In genomic region chr8:94532000-94532399, GRCm38 (mm10) we compare ENCODE assay signal across 8 mouse cellular contexts. TPM values are rescaled to one million over a fixed set of nuclear protein-coding genes. Genes with fewer than 3 reads are reported as not detected.
DNase-seq lines count a peak whose midpoint lies in the region; ATAC-seq and TF ChIP-seq lines count a peak whose summit lies in the region.

No protein-coding gene starts in this region.

- intact Hi-C loops in gastrocnemius, postnatal 36 days (cut with DNase I) = no loop called here

- H3K4me2 ChIP-seq in lung, postnatal 0 days (replicated peaks; ENCODE audit: low read depth, low read length) = peak overlapping the region; percentile 94
- H3K4me2 ChIP-seq in embryonic facial prominence, embryonic 15.5 days (replicated peaks) = peak overlapping the region; percentile 99
- H3K4me2 ChIP-seq in liver, embryonic 12.5 days = peak overlapping the region; percentile 72
- H3K4me2 ChIP-seq in stomach, postnatal 0 days (replicated peaks; ENCODE audit: low read depth) = peak overlapping the region; percentile 95

- peak overlapping the region; percentile 59 for H3K4me3 ChIP-seq in lung, postnatal 0 days (ENCODE audit: low read depth, low read length)
- H3K4me3 ChIP-seq in embryonic facial prominence, embryonic 15.5 days (replicated peaks) = peak overlapping the region; percentile 72
- H3K4me3 ChIP-seq in liver, embryonic 12.5 days = peak overlapping the region; percentile 60
- peak overlapping the region; percentile 67 for H3K4me3 ChIP-seq in stomach, postnatal 0 days (ENCODE audit: low read depth, low read length)

- no peaks in the 10 kb centered on the region for H3K36me3 ChIP-seq in lung, postnatal 0 days (ENCODE audit: insufficient read depth, low read length)
- no peaks in the 10 kb centered on the region for H3K36me3 ChIP-seq in embryonic facial prominence, embryonic 15.5 days
- H3K36me3 ChIP-seq in liver, embryonic 12.5 days = no peaks in the 10 kb centered on the region
- no peaks in the 10 kb centered on the region for H3K36me3 ChIP-seq in stomach, postnatal 0 days (ENCODE audit: control insufficient read depth, insufficient read depth, low read length)

- H3K9me3 ChIP-seq in lung, postnatal 0 days (ENCODE audit: low read length) = no peaks in the 10 kb centered on the region
- no peaks in the 10 kb centered on the region for H3K9me3 ChIP-seq in embryonic facial prominence, embryonic 15.5 days (replicated peaks)
- no peaks in the 10 kb centered on the region for H3K9me3 ChIP-seq in liver, embryonic 12.5 days (replicated peaks)
- H3K9me3 ChIP-seq in stomach, postnatal 0 days (ENCODE audit: control insufficient read depth, low read length) = no peaks in the 10 kb centered on the region

- no peak overlapping the region for H3K9ac ChIP-seq in lung, postnatal 0 days (replicated peaks; ENCODE audit: low read depth)
- no peak overlapping the region for H3K9ac ChIP-seq in embryonic facial prominence, embryonic 15.5 days
- H3K9ac ChIP-seq in liver, embryonic 12.5 days = no peak overlapping the region
- H3K9ac ChIP-seq in stomach, postnatal 0 days (ENCODE audit: low read length) = peak overlapping the region; percentile 27; the same call in 1 of the 2 replicates

- ATAC-seq in lung, postnatal 0 days = no peak
- no peak for ATAC-seq in embryonic facial prominence, embryonic 15.5 days (ENCODE audit: insufficient number of reproducible peaks, low FRiP score, low TSS enrichment, low read depth)
- no peak for ATAC-seq in liver, embryonic 12.5 days
- ATAC-seq in stomach, postnatal 0 days (ENCODE audit: low FRiP score, low TSS enrichment) = no peak

- no peaks in the 10 kb centered on the region for H3K4me1 ChIP-seq in lung, postnatal 0 days (ENCODE audit: insufficient read depth, low read depth, low read length)
- H3K4me1 ChIP-seq in embryonic facial prominence, embryonic 15.5 days = peaks cover 23% of the 10 kb centered on the region
- H3K4me1 ChIP-seq in liver, embryonic 12.5 days = peaks cover 10% of the 10 kb centered on the region; the same call in 1 of the 2 replicates
- H3K4me1 ChIP-seq in stomach, postnatal 0 days (replicated peaks; ENCODE audit: control insufficient read depth, insufficient read depth) = no peaks in the 10 kb centered on the region; the same call in 1 of the 2 replicates

- TF ChIP-seq EP300 in lung, postnatal 0 days (IDR thresholded peaks at IDR 0.05) = no peak
- no peak for TF ChIP-seq EP300 in stomach, postnatal 0 days (optimal IDR thresholded peaks at IDR 0.05)

- TF ChIP-seq CTCF in lung, postnatal 0 days (IDR thresholded peaks at IDR 0.05) = no peak
- TF ChIP-seq CTCF in stomach, postnatal 0 days (IDR thresholded peaks at IDR 0.05; ENCODE audit: low read depth) = no peak

- H3K27me3 ChIP-seq in lung, postnatal 0 days (replicated peaks; ENCODE audit: insufficient read depth, low read length) = no peaks in the 10 kb centered on the region
- peaks cover 18% of the 10 kb centered on the region for H3K27me3 ChIP-seq in embryonic facial prominence, embryonic 15.5 days
- H3K27me3 ChIP-seq in liver, embryonic 12.5 days (replicated peaks) = peaks cover 80% of the 10 kb centered on the region
- H3K27me3 ChIP-seq in stomach, postnatal 0 days (ENCODE audit: control insufficient read depth, insufficient read depth, low read length) = no peaks in the 10 kb centered on the region

- no peak overlapping the region for H3K27ac ChIP-seq in lung, postnatal 0 days (ENCODE audit: low read length)
- no peak overlapping the region for H3K27ac ChIP-seq in embryonic facial prominence, embryonic 15.5 days (replicated peaks)
- H3K27ac ChIP-seq in liver, embryonic 12.5 days = no peak overlapping the region
- 0 out of 2 replicates have a peak overlapping the region, but pooled peaks have one; percentile 40 for H3K27ac ChIP-seq in stomach, postnatal 0 days (replicated peaks)

- 9% methylated on average over 8 of the region's 8 CpGs for WGBS in lung, postnatal 0 days
- 3% methylated on average over 8 of the region's 8 CpGs for WGBS in embryonic facial prominence, embryonic 15.5 days
- WGBS in liver, embryonic 12.5 days (ENCODE audit: insufficient replicate concordance) = 6% methylated on average over 8 of the region's 8 CpGs
- WGBS in stomach, postnatal 0 days = 4% methylated on average over 8 of the region's 8 CpGs

- peak; percentile 24 for DNase-seq in lung, postnatal 0 days (ENCODE audit: low spot score)
- no peak for DNase-seq in lung, adult 18-20 months
- no peak for DNase-seq in stomach, postnatal 0 days (ENCODE audit: low spot score)
- no peak for DNase-seq in cerebellum, adult 9-10 months
- DNase-seq in right cerebral cortex, postnatal 36 days (ENCODE audit: low spot score in 2 of 2) = no peak
- DNase-seq in gastrocnemius, postnatal 36 days = no peak

RNA-seq across cellular contexts. Expression of gene Cpne2, which starts 0.8 kb away (rescaled TPM):
- polyA plus RNA-seq in lung, postnatal 0 days (2015; fragmentation: Nextera tagmentation; extraction: Ambion mirVana) = 8.6 and 9.2 TPM in 2 replicates
- 15.6 and 16.1 TPM in 2 replicates for polyA plus RNA-seq in embryonic facial prominence, embryonic 15.5 days (2015; fragmentation: Nextera tagmentation; extraction: Ambion mirVana)
- polyA plus RNA-seq in liver, embryonic 12.5 days (2016; fragmentation: Nextera tagmentation; extraction: Ambion mirVana) = 3.3 and 3.9 TPM in 2 replicates
- 6.2 and 7.9 TPM in 2 replicates for polyA plus RNA-seq in stomach, postnatal 0 days (2015; fragmentation: Nextera tagmentation; extraction: Ambion mirVana)
- total RNA-seq in gastrocnemius, postnatal 36 days (2021) = 1 to 10 TPM; 4.5 to 7.3 TPM
